Mouse (Mus musculus) liver, adult 2 months (tissue): ENCODE data around the gene Dus2.

Source experiments
- CTCF ChIP-seq: fragments of 200-500 bp; IDR thresholded peaks from 2 replicates; pipeline ENCODE4 v1.5.1; 2011; ENCODE audit warnings: low read depth, low read length, control low read depth
- POLR2A ChIP-seq: fragments of 200-500 bp; IDR thresholded peaks from 2 replicates; pipeline ENCODE4 v1.6.1; 2011; ENCODE audit warnings: low read length, control low read depth; ENCODE audit not compliant: insufficient read depth; ENCODE audit errors: extremely low read depth

DNA sequence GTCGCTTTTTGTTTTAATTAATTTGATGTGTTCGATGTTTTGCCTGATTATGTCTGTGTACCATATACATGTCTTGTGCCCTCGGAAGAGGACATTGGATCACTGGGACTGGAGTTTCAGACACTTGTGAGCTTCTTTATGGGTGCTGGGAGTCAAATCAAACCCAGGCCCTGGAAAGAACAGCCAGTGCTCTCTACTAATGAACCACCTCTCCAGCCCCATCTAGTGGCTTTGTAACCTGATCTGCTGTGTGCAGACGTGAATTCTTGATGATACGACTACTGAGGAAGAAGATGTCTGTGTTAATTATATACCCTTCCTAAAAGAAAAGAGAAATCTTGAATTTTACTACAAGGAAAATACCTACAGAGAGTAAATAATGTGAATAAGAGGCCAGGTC lies 85.5 kb downstream of the Dus2 start:
- TF ChIP-seq POLR2A (no peak), CTCF (no peak; the same call in 1 of the 2 replicates)
